Mouse (Mus musculus): ENCODE results near the gene Nipa2. TPM values are rescaled to one million over a fixed set of nuclear protein-coding genes. Genes with fewer than 3 reads are reported as not detected.

The Nipa2 gene
- polyA plus RNA-seq, 1 experiment from 2014 or later, result 33.2 TPM

DNA sequence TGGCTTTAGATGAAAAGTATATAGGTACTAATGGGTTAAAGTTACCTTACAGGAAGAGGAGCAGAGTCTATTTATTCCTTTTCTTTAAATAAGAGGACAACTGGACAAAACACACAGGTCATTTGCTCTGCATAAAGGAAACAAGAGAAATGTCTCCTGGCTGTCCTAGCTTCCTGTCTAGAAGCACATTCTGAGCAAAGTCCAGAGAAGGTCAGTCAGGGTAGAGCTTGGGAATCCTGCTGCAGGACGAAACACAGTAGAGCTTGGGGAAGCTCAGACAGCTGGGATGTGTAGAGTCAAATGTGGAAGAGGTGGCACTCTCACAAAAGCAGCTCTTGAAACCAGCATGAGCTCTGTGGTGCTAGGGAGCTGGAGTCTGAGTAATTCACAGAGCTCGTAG lies 51.9 kb downstream of the Nipa2 start:
- no peak for ATAC-seq
- H3K27me3 ChIP-seq (replicated peaks; ENCODE audit: control insufficient read depth, insufficient read depth, low read length), result no peaks in the 10 kb centered on the region
- no peaks in the 10 kb centered on the region for H3K4me1 ChIP-seq (replicated peaks; ENCODE audit: control insufficient read depth, insufficient read depth, low read length)
- H3K27ac ChIP-seq (ENCODE audit: low read length), result no peak overlapping the region
- peaks cover 33% of the 10 kb centered on the region for H3K36me3 ChIP-seq (ENCODE audit: control insufficient read depth, insufficient read depth)
- H3K4me2 ChIP-seq (ENCODE audit: low read length), result no peak overlapping the region
- no peak overlapping the region for H3K4me3 ChIP-seq (replicated peaks; ENCODE audit: low read length)
- 81% methylated on average over 2 of the region's 2 CpGs for WGBS
- no peak overlapping the region for H3K9ac ChIP-seq (replicated peaks; ENCODE audit: low read depth, low read length)
- no peaks in the 10 kb centered on the region for H3K9me3 ChIP-seq (ENCODE audit: control insufficient read depth, low read length)

DNA sequence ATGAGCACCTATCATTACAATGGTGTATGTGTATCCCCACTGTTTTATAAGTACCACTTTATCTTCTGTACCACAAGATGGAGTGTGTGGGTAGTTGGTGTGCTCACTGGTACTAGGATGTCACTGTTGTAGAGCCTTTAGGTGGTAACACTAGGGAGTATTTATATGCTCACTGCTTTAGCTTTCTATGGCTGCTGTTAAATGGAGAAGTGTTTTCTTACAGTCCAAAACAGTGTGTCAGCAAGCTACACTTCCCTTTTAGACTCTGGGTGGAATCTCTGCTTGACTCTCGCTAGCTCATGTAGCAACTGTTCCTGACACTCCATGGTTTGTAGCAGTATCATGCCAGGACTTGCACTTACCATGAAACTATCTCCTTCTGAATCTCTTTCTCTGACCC lies 52.8 kb downstream of the Nipa2 start:
- H3K4me1 ChIP-seq (replicated peaks; ENCODE audit: control insufficient read depth, insufficient read depth, low read length), result no peaks in the 10 kb centered on the region
- H3K27me3 ChIP-seq (replicated peaks; ENCODE audit: control insufficient read depth, insufficient read depth, low read length), result no peaks in the 10 kb centered on the region
- 100% methylated on average over 1 of the region's 1 CpGs for WGBS
- ATAC-seq, result no peak
- H3K4me3 ChIP-seq (replicated peaks; ENCODE audit: low read length), result no peak overlapping the region
- no peak overlapping the region for H3K4me2 ChIP-seq (ENCODE audit: low read length)
- H3K27ac ChIP-seq (ENCODE audit: low read length), result no peak overlapping the region
- H3K36me3 ChIP-seq (ENCODE audit: control insufficient read depth, insufficient read depth), result peaks cover 35% of the 10 kb centered on the region
- H3K9ac ChIP-seq (replicated peaks; ENCODE audit: low read depth, low read length), result no peak overlapping the region
- H3K9me3 ChIP-seq (ENCODE audit: control insufficient read depth, low read length), result no peaks in the 10 kb centered on the region

DNA sequence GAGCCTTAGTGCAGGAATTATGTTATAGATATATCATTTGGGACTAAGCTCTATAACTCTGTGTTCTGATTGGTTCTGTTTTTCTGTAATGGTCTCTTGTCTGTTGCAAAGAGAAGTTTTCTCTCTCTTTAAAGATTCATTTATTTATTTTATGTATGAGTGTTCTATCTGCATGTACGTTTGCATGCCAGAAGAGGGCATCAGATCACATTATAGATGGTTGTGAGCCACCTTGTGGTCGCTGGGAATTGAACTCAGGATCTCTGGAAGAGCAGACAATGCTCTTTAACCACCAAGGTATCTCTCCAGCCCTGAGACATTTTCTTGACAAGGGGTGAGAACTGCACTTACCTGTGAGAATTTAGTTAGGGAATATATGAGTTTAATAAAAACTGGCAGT lies 56.8 kb downstream of the Nipa2 start:
- H3K4me2 ChIP-seq (ENCODE audit: low read length), result no peak overlapping the region
- no peak for ATAC-seq
- H3K4me1 ChIP-seq (replicated peaks; ENCODE audit: control insufficient read depth, insufficient read depth, low read length), result no peaks in the 10 kb centered on the region
- H3K27me3 ChIP-seq (replicated peaks; ENCODE audit: control insufficient read depth, insufficient read depth, low read length), result no peaks in the 10 kb centered on the region
- no peaks in the 10 kb centered on the region for H3K9me3 ChIP-seq (ENCODE audit: control insufficient read depth, low read length)
- H3K9ac ChIP-seq (replicated peaks; ENCODE audit: low read depth, low read length), result no peak overlapping the region
- no peak overlapping the region for H3K4me3 ChIP-seq (replicated peaks; ENCODE audit: low read length)
- H3K36me3 ChIP-seq (ENCODE audit: control insufficient read depth, insufficient read depth), result peaks cover 33% of the 10 kb centered on the region
- 81% methylated on average over 2 of the region's 2 CpGs for WGBS
- H3K27ac ChIP-seq (ENCODE audit: low read length), result no peak overlapping the region

DNA sequence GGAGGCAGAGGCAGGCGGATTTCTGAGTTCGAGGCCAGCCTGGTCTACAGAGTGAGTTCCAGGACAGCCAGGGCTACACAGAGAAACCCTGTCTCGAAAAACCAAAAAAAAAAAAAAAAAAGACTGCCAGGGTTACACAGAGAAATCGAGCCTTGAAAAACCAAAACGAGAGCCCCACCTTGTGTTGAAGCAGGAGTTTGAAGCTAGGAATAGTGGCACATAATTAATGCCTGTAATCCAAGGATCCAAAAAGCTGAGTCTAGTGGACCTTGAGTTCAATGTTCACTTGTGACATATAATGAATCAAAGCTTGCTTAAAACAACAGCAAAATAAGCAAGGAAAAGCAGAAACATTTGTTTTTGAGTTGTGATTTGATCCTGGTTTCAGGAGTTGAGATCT lies 58.5 kb downstream of the Nipa2 start:
- H3K27me3 ChIP-seq (replicated peaks; ENCODE audit: control insufficient read depth, insufficient read depth, low read length), result no peaks in the 10 kb centered on the region
- 87% methylated on average over 5 of the region's 5 CpGs for WGBS
- H3K36me3 ChIP-seq (ENCODE audit: control insufficient read depth, insufficient read depth), result peaks cover 38% of the 10 kb centered on the region

DNA sequence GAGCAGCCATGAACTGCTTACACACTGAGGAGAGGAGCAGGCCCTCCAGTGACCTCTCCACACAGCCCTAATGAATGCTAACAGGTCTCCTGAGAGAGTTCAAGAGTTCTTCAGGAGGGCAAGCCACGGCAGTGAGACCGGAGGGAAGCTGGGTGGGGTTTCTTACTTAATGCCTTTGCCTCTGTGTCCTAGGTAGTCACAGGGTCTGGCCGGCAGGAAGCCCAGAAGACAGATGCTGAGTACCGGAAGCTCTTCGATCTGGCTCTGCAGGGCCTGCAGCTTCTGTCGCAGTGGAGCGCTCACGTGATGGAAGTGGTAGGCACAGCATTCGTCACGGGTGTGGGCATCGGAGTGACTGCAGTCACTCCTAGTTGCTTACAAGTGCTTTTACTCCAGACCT lies 70.5 kb downstream of the Nipa2 start:
- WGBS, result 94% methylated on average over 11 of the region's 11 CpGs
- H3K4me2 ChIP-seq (ENCODE audit: low read length), result no peak overlapping the region
- H3K4me1 ChIP-seq (replicated peaks; ENCODE audit: control insufficient read depth, insufficient read depth, low read length), result no peaks in the 10 kb centered on the region

More for the DNA sequence above, 58.5 kb downstream of the Nipa2 start:
- Histone ChIP-seq H3K4me1 (replicated peaks; ENCODE audit: control insufficient read depth, insufficient read depth, low read length) (no peaks in the 10 kb centered on the region), H3K4me2 (ENCODE audit: low read length) (no peak overlapping the region), H3K27ac (ENCODE audit: low read length) (no peak overlapping the region), H3K9ac (replicated peaks; ENCODE audit: low read depth, low read length) (no peak overlapping the region), H3K9me3 (ENCODE audit: control insufficient read depth, low read length) (no peaks in the 10 kb centered on the region), H3K4me3 (replicated peaks; ENCODE audit: low read length) (no peak overlapping the region)
- ATAC-seq, result no peak

DNA sequence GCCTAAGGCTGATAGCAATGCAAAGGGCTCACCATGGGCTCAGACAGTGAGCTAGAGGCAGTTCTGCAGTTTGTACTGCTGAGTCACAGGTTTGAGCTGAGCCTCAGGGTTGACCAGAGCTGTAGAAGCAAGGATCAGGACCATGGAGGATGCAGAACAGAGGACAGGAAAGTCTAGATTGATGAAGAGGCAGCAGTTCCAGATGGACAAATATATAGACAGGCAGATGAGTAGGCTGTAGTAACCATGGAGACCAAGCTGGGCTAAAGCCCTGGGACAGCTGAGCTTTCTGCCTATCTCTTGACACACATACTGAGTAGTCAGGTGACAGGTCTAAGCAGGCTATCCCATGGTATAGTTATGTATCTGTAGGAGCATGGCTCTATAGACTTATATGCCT lies 71.5 kb downstream of the Nipa2 start:
- Histone ChIP-seq H3K9me3 (ENCODE audit: control insufficient read depth, low read length) (no peaks in the 10 kb centered on the region), H3K4me1 (replicated peaks; ENCODE audit: control insufficient read depth, insufficient read depth, low read length) (no peaks in the 10 kb centered on the region), H3K36me3 (ENCODE audit: control insufficient read depth, insufficient read depth) (peaks cover 15% of the 10 kb centered on the region), H3K27me3 (replicated peaks; ENCODE audit: control insufficient read depth, insufficient read depth, low read length) (no peaks in the 10 kb centered on the region), H3K4me3 (replicated peaks; ENCODE audit: low read length) (no peak overlapping the region), H3K27ac (ENCODE audit: low read length) (no peak overlapping the region), H3K9ac (replicated peaks; ENCODE audit: low read depth, low read length) (no peak overlapping the region), H3K4me2 (ENCODE audit: low read length) (no peak overlapping the region)
- ATAC-seq, result no peak

More for the DNA sequence above, 70.5 kb downstream of the Nipa2 start:
- Histone ChIP-seq H3K27me3 (replicated peaks; ENCODE audit: control insufficient read depth, insufficient read depth, low read length) (no peaks in the 10 kb centered on the region), H3K27ac (ENCODE audit: low read length) (no peak overlapping the region), H3K9me3 (ENCODE audit: control insufficient read depth, low read length) (no peaks in the 10 kb centered on the region), H3K9ac (replicated peaks; ENCODE audit: low read depth, low read length) (no peak overlapping the region), H3K4me3 (replicated peaks; ENCODE audit: low read length) (no peak overlapping the region), H3K36me3 (ENCODE audit: control insufficient read depth, insufficient read depth) (peaks cover 22% of the 10 kb centered on the region)
- ATAC-seq, result no peak

DNA sequence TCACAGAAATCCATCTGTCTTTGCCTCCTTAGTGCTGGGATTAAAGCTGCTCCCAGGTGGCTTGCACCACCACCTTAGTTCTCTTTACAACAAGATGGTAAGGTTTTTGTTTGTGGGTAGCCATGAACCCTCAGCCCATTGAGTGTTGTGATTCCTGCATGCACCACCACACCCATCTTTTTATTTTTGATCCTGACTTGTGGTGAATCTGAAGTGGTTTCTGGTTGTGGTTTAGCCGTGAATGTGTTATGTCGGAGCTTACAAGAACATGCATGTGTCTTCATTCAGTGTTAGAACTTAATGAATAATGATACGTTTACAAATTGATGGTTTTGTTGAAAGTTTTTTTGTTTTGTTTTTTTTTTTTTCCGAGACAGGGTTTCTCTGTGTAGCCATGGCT lies 72.3 kb downstream of the Nipa2 start:
- 94% methylated on average over 4 of the region's 4 CpGs for WGBS
- no peaks in the 10 kb centered on the region for H3K27me3 ChIP-seq (replicated peaks; ENCODE audit: control insufficient read depth, insufficient read depth, low read length)
- no peak overlapping the region for H3K4me2 ChIP-seq (ENCODE audit: low read length)
- no peak for ATAC-seq
- H3K4me3 ChIP-seq (replicated peaks; ENCODE audit: low read length), result no peak overlapping the region
- H3K4me1 ChIP-seq (replicated peaks; ENCODE audit: control insufficient read depth, insufficient read depth, low read length), result no peaks in the 10 kb centered on the region
- H3K9ac ChIP-seq (replicated peaks; ENCODE audit: low read depth, low read length), result no peak overlapping the region
- H3K9me3 ChIP-seq (ENCODE audit: control insufficient read depth, low read length), result no peaks in the 10 kb centered on the region
- no peak overlapping the region for H3K27ac ChIP-seq (ENCODE audit: low read length)
- peaks cover 12% of the 10 kb centered on the region for H3K36me3 ChIP-seq (ENCODE audit: control insufficient read depth, insufficient read depth)

DNA sequence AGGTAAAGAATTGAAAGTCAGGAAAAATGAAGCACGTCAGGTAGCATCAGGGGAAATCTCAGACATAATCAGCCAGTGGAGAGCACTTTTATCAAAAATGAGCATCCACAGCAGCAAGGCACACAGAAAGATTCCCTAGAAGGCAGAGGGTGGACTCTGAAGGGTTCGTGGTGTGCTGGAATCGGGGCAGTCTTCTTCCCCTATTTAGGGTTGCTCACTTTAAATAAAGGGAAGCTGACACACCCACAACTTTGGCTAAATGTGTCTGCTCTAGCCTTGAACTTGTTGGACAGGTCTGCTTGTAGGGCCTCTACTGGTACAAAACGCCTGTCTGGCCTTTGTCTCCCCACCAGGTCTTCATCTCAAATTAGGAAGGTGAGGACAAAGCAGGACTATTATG lies 73.7 kb downstream of the Nipa2 start:
- Histone ChIP-seq H3K27me3 (replicated peaks; ENCODE audit: control insufficient read depth, insufficient read depth, low read length) (no peaks in the 10 kb centered on the region), H3K4me1 (replicated peaks; ENCODE audit: control insufficient read depth, insufficient read depth, low read length) (no peaks in the 10 kb centered on the region), H3K9me3 (ENCODE audit: control insufficient read depth, low read length) (no peaks in the 10 kb centered on the region), H3K4me2 (ENCODE audit: low read length) (no peak overlapping the region), H3K4me3 (replicated peaks; ENCODE audit: low read length) (no peak overlapping the region), H3K27ac (ENCODE audit: low read length) (no peak overlapping the region), H3K36me3 (ENCODE audit: control insufficient read depth, insufficient read depth) (peaks cover 11% of the 10 kb centered on the region), H3K9ac (replicated peaks; ENCODE audit: low read depth, low read length) (no peak overlapping the region)
- 87% methylated on average over 4 of the region's 4 CpGs for WGBS
- ATAC-seq, result no peak

Other genes with a start within 250 kb of the Nipa2 start
- gene Siglech, start 194.3 kb downstream of the Nipa2 start, polyA plus RNA-seq (2015; fragmentation: Nextera tagmentation; extraction: Ambion mirVana), result 2.2 and 2.7 TPM in 2 replicates
- 36.0 and 39.2 TPM in 2 replicates for gene Tubgcp5, start 168.3 kb downstream of the Nipa2 start, polyA plus RNA-seq (2015; fragmentation: Nextera tagmentation; extraction: Ambion mirVana)
- gene Cyfip1, start 120.7 kb downstream of the Nipa2 start, polyA plus RNA-seq (2015; fragmentation: Nextera tagmentation; extraction: Ambion mirVana), result 62.1 and 71.9 TPM in 2 replicates
- 25.0 and 25.3 TPM in 2 replicates for gene Nipa1, start 57.5 kb upstream of the Nipa2 start, polyA plus RNA-seq (2015; fragmentation: Nextera tagmentation; extraction: Ambion mirVana)
- gene Herc2, start 87.7 kb upstream of the Nipa2 start, polyA plus RNA-seq (2015; fragmentation: Nextera tagmentation; extraction: Ambion mirVana), result 52.7 and 56.2 TPM in 2 replicates